Mouse (Mus musculus) heart, postnatal 0 days (tissue): ENCODE measurements around the gene Add2. TPM values are rescaled to one million over a fixed set of nuclear protein-coding genes. Genes with fewer than 3 reads are reported as not detected.

Experiments
- ATAC-seq: fragments of 200-750 bp; cut with Nextera tagmentation; 2 replicates; pipeline ENCODE4 v1.8.0; 2017; ENCODE audit warnings: low read depth, moderate number of reproducible peaks, moderate library complexity; ENCODE audit not compliant: insufficient read depth
- DNase-seq: peaks from one replicate; pipeline ENCODE4 v3.0.0-alpha.2; 2016; ENCODE audit warnings: low spot score
- H3K27ac ChIP-seq: fragments of 300-500 bp; sonication (generic); 2 replicates; pipeline ENCODE4 v1.5.1; 2014; ENCODE audit warnings: low read depth, mild to moderate bottlenecking
- H3K27me3 ChIP-seq: fragments of 300-500 bp; sonication (generic); 2 replicates; pipeline ENCODE4 v1.6.1; 2014; ENCODE audit warnings: low read length, mixed read lengths; ENCODE audit not compliant: control insufficient read depth, insufficient read depth
- H3K36me3 ChIP-seq: fragments of 300-500 bp; sonication (generic); replicated peaks from 2 replicates; pipeline ENCODE4 v1.6.1; 2014; ENCODE audit warnings: low read length, mixed read lengths; ENCODE audit not compliant: control insufficient read depth, insufficient read depth
- H3K4me1 ChIP-seq: fragments of 300-500 bp; sonication (generic); 2 replicates; pipeline ENCODE4 v1.6.1; 2014; ENCODE audit warnings: antibody characterized with exemption; ENCODE audit not compliant: control insufficient read depth, insufficient read depth
- H3K4me2 ChIP-seq: fragments of 300-500 bp; sonication (generic); 2 replicates; pipeline ENCODE4 v1.6.1; 2014; ENCODE audit warnings: low read depth, mild to moderate bottlenecking, low read length, moderate library complexity
- H3K4me3 ChIP-seq: fragments of 300-500 bp; sonication (generic); 2 replicates; pipeline ENCODE4 v1.5.1; 2014; ENCODE audit warnings: low read depth, low read length
- H3K9ac ChIP-seq: fragments of 300-500 bp; sonication (generic); replicated peaks from 2 replicates; pipeline ENCODE4 v1.6.1; 2014; ENCODE audit warnings: low read depth, low read length, mixed read lengths
- H3K9me3 ChIP-seq: fragments of 300-500 bp; sonication (generic); replicated peaks from 2 replicates; pipeline ENCODE4 v1.6.1; 2016; ENCODE audit warnings: low read length; ENCODE audit not compliant: control insufficient read depth
- CTCF ChIP-seq: IDR thresholded peaks from 2 replicates; pipeline ENCODE4 v1.5.1; 2016; ENCODE audit warnings: antibody characterized with exemption, control low read depth, low read depth
- EP300 ChIP-seq: IDR thresholded peaks from 2 replicates; pipeline ENCODE4 v1.6.1; 2016; ENCODE audit warnings: antibody characterized with exemption, low read depth
- WGBS: fragments of 180-500 bp; shearing (Covaris S2); extraction: QIAGEN DNeasy Blood & Tissue Kit; methylation state at CpG from one replicate; pipeline ENCODE4 v1.1.7; 2014; 5-methylcytosine and 5-hydroxymethylcytosine counted together
- polyA plus RNA-seq: library from polyadenylated mRNA; unstranded; fragments of >200 nt; fragmentation: Nextera tagmentation; extraction: Ambion mirVana; gene quantifications from 2 replicates; pipeline ENCODE4 v1.2.1, GENCODE M21; 2015
- total RNA-seq: library from RNA; depleted of rRNA; stranded (reverse); fragments of >200 nt; gene quantifications from 2 replicates; pipeline ENCODE4 v1.2.3, GENCODE M21; 2014; ENCODE audit warnings: low replicate concordance

Gene Add2
- total and polyA plus RNA-seq, 2 experiments from 2014 or later, result 1.2 to 1.5 TPM

DNA sequence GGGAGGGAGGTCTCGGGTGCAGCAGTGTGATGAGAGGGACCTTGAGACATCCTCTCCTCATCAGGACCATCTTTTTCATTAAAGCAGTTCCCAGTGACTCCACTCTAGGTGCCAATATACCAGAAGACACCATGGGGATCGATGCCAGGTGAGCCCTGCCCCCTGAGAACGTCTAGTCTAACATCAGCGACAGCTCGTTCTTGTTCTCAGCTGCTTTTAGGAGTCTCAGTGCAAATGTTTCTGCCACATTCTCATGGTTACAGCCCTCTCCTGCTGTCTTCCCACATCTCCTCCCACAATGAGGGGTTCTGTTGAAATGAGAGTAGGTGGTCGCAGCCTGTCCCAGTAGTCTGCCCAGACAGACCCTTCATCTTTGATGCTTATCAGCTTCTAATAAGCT lies 38.2 kb downstream of the Add2 start:
- H3K4me2 ChIP-seq, result no peak overlapping the region
- no peaks in the 10 kb centered on the region for H3K27me3 ChIP-seq
- TF ChIP-seq CTCF, result no peak
- no peak for TF ChIP-seq EP300
- no peak overlapping the region for H3K4me3 ChIP-seq
- no peak overlapping the region for H3K27ac ChIP-seq
- H3K9me3 ChIP-seq, result no peaks in the 10 kb centered on the region
- H3K36me3 ChIP-seq, result no peaks in the 10 kb centered on the region
- WGBS, result 80% methylated on average over 6 of the region's 6 CpGs
- no peak overlapping the region for H3K9ac ChIP-seq
- ATAC-seq (no peak), DNase-seq (no peak)
- no peaks in the 10 kb centered on the region for H3K4me1 ChIP-seq

DNA sequence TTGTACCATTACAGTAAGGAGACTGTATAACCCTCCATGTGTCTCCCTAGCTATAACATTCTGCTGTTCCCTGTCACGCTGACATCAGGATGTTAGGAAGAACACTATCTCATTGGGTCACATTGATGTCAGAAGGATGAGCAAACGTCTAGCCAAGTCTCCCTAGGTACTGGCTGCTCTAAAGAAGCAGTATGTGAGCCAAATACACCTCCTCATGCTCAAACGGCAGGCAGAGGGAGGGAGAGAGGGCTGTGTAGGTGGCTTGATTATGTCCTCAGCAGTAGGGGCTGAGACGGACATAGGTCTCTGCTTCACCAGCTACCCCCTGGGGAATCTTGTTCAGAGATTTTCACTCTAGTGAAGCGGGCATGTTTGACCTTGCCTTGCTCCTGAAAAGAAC lies 38.7 kb downstream of the Add2 start:
- no peak overlapping the region for H3K9ac ChIP-seq
- no peaks in the 10 kb centered on the region for H3K27me3 ChIP-seq
- TF ChIP-seq EP300, result no peak
- no peak for TF ChIP-seq CTCF
- no peak overlapping the region for H3K4me3 ChIP-seq
- H3K4me2 ChIP-seq, result no peak overlapping the region
- H3K4me1 ChIP-seq, result no peaks in the 10 kb centered on the region
- H3K9me3 ChIP-seq, result no peaks in the 10 kb centered on the region
- 45% methylated on average over 5 of the region's 5 CpGs for WGBS
- DNase-seq (no peak), ATAC-seq (no peak)
- no peaks in the 10 kb centered on the region for H3K36me3 ChIP-seq
- no peak overlapping the region for H3K27ac ChIP-seq

GRCm38 (mm10) chr6:86069009-86069408 lies 40.5 kb downstream of the Add2 start:
- H3K4me2 ChIP-seq, result no peak overlapping the region
- WGBS, result 61% methylated on average over 5 of the region's 5 CpGs
- no peak for ATAC-seq
- no peak overlapping the region for H3K9ac ChIP-seq
- H3K9me3 ChIP-seq, result no peaks in the 10 kb centered on the region
- no peaks in the 10 kb centered on the region for H3K36me3 ChIP-seq
- no peak overlapping the region for H3K4me3 ChIP-seq
- no peak overlapping the region for H3K27ac ChIP-seq
- no peak for TF ChIP-seq EP300
- no peak for TF ChIP-seq CTCF
- no peaks in the 10 kb centered on the region for H3K27me3 ChIP-seq
- no peaks in the 10 kb centered on the region for H3K4me1 ChIP-seq
- no peak for DNase-seq

DNA sequence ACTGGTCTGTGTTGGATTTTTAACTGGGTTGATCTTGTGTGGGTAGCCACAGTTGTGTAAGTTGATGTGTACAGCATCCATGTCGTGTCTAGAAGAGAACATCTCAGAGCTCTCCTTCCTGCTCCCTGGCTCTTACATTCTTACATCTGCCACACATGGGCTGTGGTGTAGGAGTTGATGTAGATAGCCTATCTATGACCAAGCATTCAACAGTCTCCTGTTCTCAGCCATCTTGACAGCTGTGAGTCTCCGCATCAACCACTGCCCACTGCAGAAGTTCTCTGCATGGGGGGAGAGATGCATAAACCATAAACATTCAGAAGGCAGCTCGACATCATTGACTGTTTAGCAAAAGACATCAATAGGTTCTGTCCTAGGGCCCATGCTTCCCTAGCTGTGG lies 41.4 kb downstream of the Add2 start:
- no peak for ATAC-seq
- Histone ChIP-seq H3K4me3 (no peak overlapping the region), H3K27ac (no peak overlapping the region), H3K4me2 (no peak overlapping the region), H3K36me3 (no peaks in the 10 kb centered on the region), H3K9me3 (no peaks in the 10 kb centered on the region), H3K4me1 (no peaks in the 10 kb centered on the region), H3K9ac (no peak overlapping the region), H3K27me3 (no peaks in the 10 kb centered on the region)
- TF ChIP-seq CTCF (no peak), EP300 (no peak)
- WGBS, result 65% methylated on average over 3 of the region's 3 CpGs
- no peak for DNase-seq

GRCm38 (mm10) chr6:86070277-86070676 lies 41.8 kb downstream of the Add2 start:
- no peaks in the 10 kb centered on the region for H3K36me3 ChIP-seq
- no peak for ATAC-seq
- DNase-seq, result no peak
- H3K27me3 ChIP-seq, result no peaks in the 10 kb centered on the region
- no peaks in the 10 kb centered on the region for H3K9me3 ChIP-seq
- H3K4me1 ChIP-seq, result no peaks in the 10 kb centered on the region
- WGBS, result 64% methylated on average over 7 of the region's 7 CpGs
- TF ChIP-seq EP300 (no peak), CTCF (no peak)
- H3K4me2 ChIP-seq, result no peak overlapping the region
- H3K4me3 ChIP-seq, result no peak overlapping the region
- no peak overlapping the region for H3K9ac ChIP-seq
- no peak overlapping the region for H3K27ac ChIP-seq

DNA sequence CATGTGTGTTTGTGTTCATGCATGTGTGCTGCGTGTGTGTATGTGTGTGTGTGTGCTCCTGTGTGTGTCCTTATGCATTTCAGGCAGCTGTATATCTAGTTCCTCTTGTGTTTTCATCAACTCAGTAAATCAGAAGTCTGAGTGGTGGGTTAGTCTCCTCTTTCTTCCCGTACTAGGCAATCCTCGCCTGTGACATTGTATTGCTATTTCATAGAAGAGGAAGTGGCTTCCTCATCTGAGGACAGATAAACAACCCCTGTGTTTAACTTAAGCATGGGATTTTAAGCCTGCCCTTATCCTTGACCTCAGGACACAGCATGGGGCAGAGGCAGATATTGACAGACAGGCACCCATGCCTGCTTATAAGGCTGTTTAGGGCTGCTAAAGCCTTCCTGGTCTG lies 45.4 kb downstream of the Add2 start:
- H3K36me3 ChIP-seq, result no peaks in the 10 kb centered on the region
- ATAC-seq (no peak), DNase-seq (no peak)
- WGBS, result 77% methylated on average over 3 of the region's 3 CpGs
- no peak overlapping the region for H3K4me3 ChIP-seq
- TF ChIP-seq CTCF, result no peak
- TF ChIP-seq EP300, result no peak
- H3K27me3 ChIP-seq, result no peaks in the 10 kb centered on the region
- H3K9ac ChIP-seq, result no peak overlapping the region
- H3K27ac ChIP-seq, result no peak overlapping the region
- H3K4me2 ChIP-seq, result no peak overlapping the region
- H3K4me1 ChIP-seq, result no peaks in the 10 kb centered on the region
- no peaks in the 10 kb centered on the region for H3K9me3 ChIP-seq
